Mouse (Mus musculus): ENCODE data around the gene Rnf2. TPM values are rescaled to one million over a fixed set of nuclear protein-coding genes. Genes with fewer than 3 reads are reported as not detected.
"Not testable (repeated sequence)": the region's sequence is repeated elsewhere in the genome, so short reads cannot be mapped to it uniquely, and the experiment has no call there.

Rnf2 gene
- polyA plus RNA-seq, 1 experiment from 2014 or later = 68.4 TPM

DNA sequence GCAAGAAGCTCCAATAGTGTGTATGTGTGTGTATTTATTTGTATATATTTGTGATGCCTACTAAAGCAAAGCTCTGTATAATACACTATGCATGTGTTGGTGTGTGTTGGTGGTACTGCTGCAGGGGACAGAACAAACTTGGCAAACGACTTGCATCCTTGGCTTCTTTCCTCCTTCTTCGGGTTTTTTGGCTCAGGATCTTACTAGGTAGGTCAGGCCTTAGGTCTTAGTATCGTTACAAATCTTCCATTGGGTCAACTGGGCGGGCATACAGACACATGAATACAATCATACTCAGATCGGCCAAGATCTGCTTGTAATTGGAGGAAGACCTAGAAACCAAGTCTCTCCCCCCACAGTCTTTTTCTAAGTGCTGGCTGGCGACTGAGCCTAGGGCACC is 6.0 kb downstream of the Rnf2 start:
- Histone ChIP-seq H3K9ac (ENCODE audit: low read length) (no peak overlapping the region), H3K36me3 (ENCODE audit: control insufficient read depth, insufficient read depth, low read length) (no peaks in the 10 kb centered on the region), H3K4me1 (replicated peaks; ENCODE audit: control insufficient read depth, insufficient read depth, low read length) (peaks cover 11% of the 10 kb centered on the region), H3K4me3 (ENCODE audit: low read depth, low read length) (no peak overlapping the region), H3K27ac (ENCODE audit: low read depth) (no peak overlapping the region), H3K27me3 (replicated peaks; ENCODE audit: control insufficient read depth, insufficient read depth, low read length) (no peaks in the 10 kb centered on the region), H3K9me3 (ENCODE audit: control insufficient read depth, low read length) (no peaks in the 10 kb centered on the region), H3K4me2 (ENCODE audit: low read length) (no peak overlapping the region)
- no peak for DNase-seq (ENCODE audit: low spot score)
- 81% methylated on average over 6 of the region's 6 CpGs for WGBS
- ATAC-seq (replicated peaks; ENCODE audit: low FRiP score, low TSS enrichment, low read depth) = no peak

- DNase-seq (ENCODE audit: low spot score) (no peak), ATAC-seq (replicated peaks; ENCODE audit: low FRiP score, low TSS enrichment, low read depth) (no peak)
- Histone ChIP-seq H3K4me2 (ENCODE audit: low read length) (no peak overlapping the region), H3K9ac (ENCODE audit: low read length) (no peak overlapping the region), H3K27ac (ENCODE audit: low read depth) (no peak overlapping the region), H3K9me3 (ENCODE audit: control insufficient read depth, low read length) (no peaks in the 10 kb centered on the region), H3K4me3 (ENCODE audit: low read depth, low read length) (no peak overlapping the region), H3K27me3 (replicated peaks; ENCODE audit: control insufficient read depth, insufficient read depth, low read length) (no peaks in the 10 kb centered on the region), H3K4me1 (replicated peaks; ENCODE audit: control insufficient read depth, insufficient read depth, low read length) (peaks cover 7% of the 10 kb centered on the region), H3K36me3 (ENCODE audit: control insufficient read depth, insufficient read depth, low read length) (no peaks in the 10 kb centered on the region)
These were observed 6.9 kb downstream of the Rnf2 start for GRCm38 (mm10) chr1:151493826-151494225.

DNA sequence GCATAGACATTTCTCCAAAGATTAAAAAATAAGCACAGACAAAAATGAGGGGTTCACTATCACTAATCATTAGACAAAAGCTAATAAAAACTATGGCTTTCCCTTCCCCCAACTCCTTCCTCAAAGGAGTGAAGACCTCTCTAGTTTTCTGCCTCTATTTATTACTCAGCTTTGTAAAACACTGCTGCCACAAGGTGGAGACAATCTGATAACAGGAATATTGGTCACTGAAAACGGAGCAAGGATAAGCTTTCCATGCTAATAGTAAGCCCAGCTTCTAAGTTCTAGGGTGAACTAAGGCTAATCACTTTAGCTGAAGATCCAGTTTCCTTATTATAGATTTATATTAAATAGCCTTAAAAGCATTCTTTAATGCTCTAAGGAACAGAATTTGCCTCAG is 8.3 kb downstream of the Rnf2 start:
- H3K9ac ChIP-seq (ENCODE audit: low read length) = no peak overlapping the region
- H3K9me3 ChIP-seq (ENCODE audit: control insufficient read depth, low read length) = no peaks in the 10 kb centered on the region
- no peaks in the 10 kb centered on the region; the same call in 1 of the 2 replicates for H3K4me1 ChIP-seq (replicated peaks; ENCODE audit: control insufficient read depth, insufficient read depth, low read length)
- no peaks in the 10 kb centered on the region for H3K27me3 ChIP-seq (replicated peaks; ENCODE audit: control insufficient read depth, insufficient read depth, low read length)
- ATAC-seq (replicated peaks; ENCODE audit: low FRiP score, low TSS enrichment, low read depth) (no peak), DNase-seq (ENCODE audit: low spot score) (no peak)
- H3K36me3 ChIP-seq (ENCODE audit: control insufficient read depth, insufficient read depth, low read length) = no peaks in the 10 kb centered on the region
- no peak overlapping the region for H3K4me3 ChIP-seq (ENCODE audit: low read depth, low read length)
- H3K4me2 ChIP-seq (ENCODE audit: low read length) = no peak overlapping the region
- H3K27ac ChIP-seq (ENCODE audit: low read depth) = no peak overlapping the region
- 46% methylated on average over 1 of the region's 1 CpGs for WGBS

GRCm38 (mm10) chr1:151489806-151490205 is 10.9 kb downstream of the Rnf2 start:
- Histone ChIP-seq H3K4me3 (ENCODE audit: low read depth, low read length) (no peak overlapping the region), H3K27me3 (replicated peaks; ENCODE audit: control insufficient read depth, insufficient read depth, low read length) (no peaks in the 10 kb centered on the region), H3K4me1 (replicated peaks; ENCODE audit: control insufficient read depth, insufficient read depth, low read length) (no peaks in the 10 kb centered on the region; the same call in 1 of the 2 replicates), H3K4me2 (ENCODE audit: low read length) (no peak overlapping the region), H3K27ac (ENCODE audit: low read depth) (no peak overlapping the region), H3K9me3 (ENCODE audit: control insufficient read depth, low read length) (no peaks in the 10 kb centered on the region), H3K9ac (ENCODE audit: low read length) (no peak overlapping the region), H3K36me3 (ENCODE audit: control insufficient read depth, insufficient read depth, low read length) (no peaks in the 10 kb centered on the region)
- WGBS = 83% methylated on average over 6 of the region's 6 CpGs
- ATAC-seq (replicated peaks; ENCODE audit: low FRiP score, low TSS enrichment, low read depth) (no peak), DNase-seq (ENCODE audit: low spot score) (no peak)

GRCm38 (mm10) chr1:151484754-151485153 is 16.0 kb downstream of the Rnf2 start:
- ATAC-seq (replicated peaks; ENCODE audit: low FRiP score, low TSS enrichment, low read depth) = no peak
- Histone ChIP-seq H3K4me3 (ENCODE audit: low read depth, low read length) (no peak overlapping the region), H3K36me3 (ENCODE audit: control insufficient read depth, insufficient read depth, low read length) (peaks cover 19% of the 10 kb centered on the region), H3K4me2 (ENCODE audit: low read length) (no peak overlapping the region), H3K4me1 (replicated peaks; ENCODE audit: control insufficient read depth, insufficient read depth, low read length) (no peaks in the 10 kb centered on the region; the same call in none of the 2 replicates), H3K9me3 (ENCODE audit: control insufficient read depth, low read length) (no peaks in the 10 kb centered on the region), H3K27me3 (replicated peaks; ENCODE audit: control insufficient read depth, insufficient read depth, low read length) (no peaks in the 10 kb centered on the region), H3K9ac (ENCODE audit: low read length) (no peak overlapping the region), H3K27ac (ENCODE audit: low read depth) (no peak overlapping the region)
- DNase-seq (ENCODE audit: low spot score) = no peak
- WGBS = 95% methylated on average over 5 of the region's 5 CpGs

DNA sequence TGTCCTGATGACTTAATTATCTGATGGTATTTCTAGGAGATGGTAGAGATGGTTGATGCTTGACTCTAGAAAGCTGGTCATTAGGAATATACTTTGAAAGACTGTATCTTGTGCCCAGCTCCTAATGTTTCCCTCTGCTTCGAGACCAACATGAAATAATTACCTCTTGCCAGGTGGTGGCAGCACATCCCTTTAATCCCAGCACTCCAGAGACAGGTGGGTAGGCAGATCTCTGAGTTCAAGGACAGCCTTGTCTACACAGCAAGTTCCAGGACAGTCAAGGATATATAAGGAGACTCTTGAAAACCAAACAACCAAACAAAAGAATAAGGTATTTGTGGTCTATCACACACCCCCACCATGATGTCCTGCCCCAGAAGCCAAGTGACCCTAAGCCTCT is 17.2 kb downstream of the Rnf2 start:
- DNase-seq (ENCODE audit: low spot score) (no peak), ATAC-seq (replicated peaks; ENCODE audit: low FRiP score, low TSS enrichment, low read depth) (no peak)
- H3K4me2 ChIP-seq (ENCODE audit: low read length) = no peak overlapping the region
- no peak overlapping the region for H3K27ac ChIP-seq (ENCODE audit: low read depth)
- H3K4me3 ChIP-seq (ENCODE audit: low read depth, low read length) = no peak overlapping the region
- no peaks in the 10 kb centered on the region for H3K27me3 ChIP-seq (replicated peaks; ENCODE audit: control insufficient read depth, insufficient read depth, low read length)
- no peaks in the 10 kb centered on the region; the same call in none of the 2 replicates for H3K4me1 ChIP-seq (replicated peaks; ENCODE audit: control insufficient read depth, insufficient read depth, low read length)
- no peak overlapping the region for H3K9ac ChIP-seq (ENCODE audit: low read length)
- H3K9me3 ChIP-seq (ENCODE audit: control insufficient read depth, low read length) = no peaks in the 10 kb centered on the region
- H3K36me3 ChIP-seq (ENCODE audit: control insufficient read depth, insufficient read depth, low read length) = peaks cover 20% of the 10 kb centered on the region
- 59% methylated on average over 1 of the region's 1 CpGs for WGBS

GRCm38 (mm10) chr1:151482497-151482896 is 18.3 kb downstream of the Rnf2 start:
- DNase-seq (ENCODE audit: low spot score) (no peak), ATAC-seq (replicated peaks; ENCODE audit: low FRiP score, low TSS enrichment, low read depth) (no peak)
- H3K4me3 ChIP-seq (ENCODE audit: low read depth, low read length) = no peak overlapping the region
- no peak overlapping the region for H3K9ac ChIP-seq (ENCODE audit: low read length)
- H3K36me3 ChIP-seq (ENCODE audit: control insufficient read depth, insufficient read depth, low read length) = peaks cover 31% of the 10 kb centered on the region
- H3K27me3 ChIP-seq (replicated peaks; ENCODE audit: control insufficient read depth, insufficient read depth, low read length) = no peaks in the 10 kb centered on the region
- H3K27ac ChIP-seq (ENCODE audit: low read depth) = no peak overlapping the region
- 96% methylated on average over 1 of the region's 1 CpGs for WGBS
- no peak overlapping the region for H3K4me2 ChIP-seq (ENCODE audit: low read length)
- no peaks in the 10 kb centered on the region for H3K9me3 ChIP-seq (ENCODE audit: control insufficient read depth, low read length)
- no peaks in the 10 kb centered on the region; the same call in 1 of the 2 replicates for H3K4me1 ChIP-seq (replicated peaks; ENCODE audit: control insufficient read depth, insufficient read depth, low read length)

DNA sequence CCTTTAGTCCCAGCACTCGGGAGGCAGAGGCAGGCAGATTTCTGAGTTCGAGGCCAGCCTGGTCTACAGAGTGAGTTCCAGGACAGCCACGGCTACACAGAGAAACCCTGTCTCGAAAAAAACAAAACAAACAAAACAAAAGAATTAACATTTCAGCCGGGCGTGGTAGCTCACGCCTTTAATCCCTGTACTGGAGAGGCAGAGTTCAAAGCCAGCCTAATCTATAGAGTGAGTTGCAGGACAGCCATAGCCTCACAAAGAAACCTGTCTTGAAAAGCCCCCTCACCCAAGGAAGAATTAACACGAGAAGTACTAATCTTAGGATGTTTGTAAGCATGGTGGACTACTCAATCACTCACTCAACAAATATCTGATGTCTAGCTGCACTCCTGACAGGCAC is 28.4 kb downstream of the Rnf2 start:
- not testable (repeated sequence) for H3K4me2 ChIP-seq (ENCODE audit: low read length); ATAC-seq (replicated peaks; ENCODE audit: low FRiP score, low TSS enrichment, low read depth); H3K9me3 ChIP-seq (ENCODE audit: control insufficient read depth, low read length); H3K27me3 ChIP-seq (replicated peaks; ENCODE audit: control insufficient read depth, insufficient read depth, low read length); H3K4me3 ChIP-seq (ENCODE audit: low read depth, low read length); H3K27ac ChIP-seq (ENCODE audit: low read depth); DNase-seq (ENCODE audit: low spot score); H3K9ac ChIP-seq (ENCODE audit: low read length); H3K4me1 ChIP-seq (replicated peaks; ENCODE audit: control insufficient read depth, insufficient read depth, low read length)
- WGBS = 91% methylated on average over 8 of the region's 8 CpGs
- H3K36me3 ChIP-seq (ENCODE audit: control insufficient read depth, insufficient read depth, low read length) = peaks cover 79% of the 10 kb centered on the region

DNA sequence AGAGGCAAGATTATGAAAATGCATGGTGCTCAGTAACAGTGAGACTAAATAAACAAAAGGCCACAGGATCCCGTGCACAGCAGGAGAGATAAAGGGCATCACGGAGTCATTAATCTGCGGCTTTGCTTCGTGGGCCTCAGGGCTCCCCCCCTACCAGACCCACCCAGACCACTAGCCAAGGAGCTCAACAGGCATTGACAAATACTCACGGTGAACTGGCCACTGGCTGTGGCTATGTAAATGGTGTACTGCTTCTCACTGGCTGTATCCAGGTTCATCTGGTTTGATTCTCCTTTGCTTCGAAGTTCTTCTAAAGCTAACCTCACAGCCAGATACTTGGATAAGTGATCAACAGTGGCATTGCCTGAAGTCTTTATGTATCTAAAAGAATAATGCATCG is 29.3 kb downstream of the Rnf2 start:
- H3K27me3 ChIP-seq (replicated peaks; ENCODE audit: control insufficient read depth, insufficient read depth, low read length) = no peaks in the 10 kb centered on the region
- 67% methylated on average over 7 of the region's 7 CpGs for WGBS
- peaks cover 70% of the 10 kb centered on the region for H3K36me3 ChIP-seq (ENCODE audit: control insufficient read depth, insufficient read depth, low read length)
- H3K4me1 ChIP-seq (replicated peaks; ENCODE audit: control insufficient read depth, insufficient read depth, low read length) = no peaks in the 10 kb centered on the region
- no peak overlapping the region for H3K4me2 ChIP-seq (ENCODE audit: low read length)
- H3K9me3 ChIP-seq (ENCODE audit: control insufficient read depth, low read length) = no peaks in the 10 kb centered on the region
- H3K4me3 ChIP-seq (ENCODE audit: low read depth, low read length) = no peak overlapping the region
- ATAC-seq (replicated peaks; ENCODE audit: low FRiP score, low TSS enrichment, low read depth) (no peak), DNase-seq (ENCODE audit: low spot score) (no peak)
- no peak overlapping the region for H3K27ac ChIP-seq (ENCODE audit: low read depth)
- H3K9ac ChIP-seq (ENCODE audit: low read length) = no peak overlapping the region

Measured in intestine, embryonic 14.5 days (tissue).